33 mouse cellular contexts compared by ENCODE assay signal in genomic region chr9:21113751-21114150, GRCm38 (mm10).
"Had no signal": no experiment of that assay in that cellular context is flagged by ENCODE, and none has a peak within 500 bp of the region (broad histone marks: within the 10 kb centered on the region; RNA-seq: fewer than 3 reads in every experiment).

No protein-coding gene starts in this region.

- DNase-seq: heart, adult 2 months; heart, postnatal 10 days; heart, postnatal 14 days; heart, postnatal 36 days; heart, postnatal 4 days; kidney, adult 11 months; kidney, adult 18-20 months; kidney, adult 2 months; kidney, adult 8-10 months; kidney, adult 9 months; kidney, postnatal 10 days; kidney, postnatal 14 days; kidney, postnatal 25 days; kidney, postnatal 36 days; kidney, postnatal 4 days; layer of hippocampus, adult 9-11 months; layer of hippocampus, postnatal 36 days had no signal

- H3K4me3 ChIP-seq: heart, adult 2 months; heart, embryonic 10.5 days; heart, embryonic 13.5 days; heart, embryonic 15.5 days; hindbrain, embryonic 10.5 days; hindbrain, embryonic 12.5 days; hindbrain, embryonic 13.5 days; hindbrain, embryonic 15.5 days; kidney, embryonic 15.5 days; layer of hippocampus, adult 2 months; left cerebral cortex, adult 2 months had no signal

- ATAC-seq: hindbrain, embryonic 16.5 days; hindbrain, postnatal 0 days; inflammation-experienced regulatory T-cells, adult 6 months had no signal

- H3K4me1 ChIP-seq: heart, embryonic 13.5 days; heart, embryonic 15.5 days; hindbrain, embryonic 10.5 days; hindbrain, embryonic 12.5 days; hindbrain, embryonic 13.5 days; hindbrain, embryonic 15.5 days; kidney, embryonic 15.5 days had no signal

- H3K4me2 ChIP-seq: heart, embryonic 11.5 days; heart, embryonic 13.5 days; heart, embryonic 15.5 days; hindbrain, embryonic 12.5 days; hindbrain, embryonic 13.5 days; hindbrain, embryonic 14.5 days; hindbrain, embryonic 15.5 days; kidney, embryonic 15.5 days had no signal

- H3K9me3 ChIP-seq: heart, embryonic 10.5 days; heart, embryonic 13.5 days; heart, embryonic 15.5 days; hindbrain, embryonic 10.5 days; hindbrain, embryonic 12.5 days; hindbrain, embryonic 13.5 days; hindbrain, embryonic 15.5 days; kidney, embryonic 15.5 days had no signal

- H3K27ac ChIP-seq: heart, adult 2 months; heart, embryonic 10.5 days; heart, embryonic 13.5 days; heart, embryonic 15.5 days; hindbrain, embryonic 10.5 days; hindbrain, embryonic 12.5 days; hindbrain, embryonic 13.5 days; hindbrain, embryonic 14.5 days; hindbrain, embryonic 15.5 days; hindbrain, postnatal 0 days; kidney, embryonic 15.5 days; kidney, postnatal 0 days; left cerebral cortex, adult 2 months had no signal

- H3K9ac ChIP-seq: heart, embryonic 13.5 days; heart, embryonic 15.5 days; hindbrain, embryonic 12.5 days; hindbrain, embryonic 13.5 days; hindbrain, embryonic 14.5 days; hindbrain, embryonic 15.5 days; kidney, embryonic 15.5 days had no signal

- H3K27me3 ChIP-seq: heart, embryonic 13.5 days; heart, embryonic 15.5 days; hindbrain, embryonic 12.5 days; hindbrain, embryonic 13.5 days; hindbrain, embryonic 15.5 days; kidney, embryonic 15.5 days had no signal
